Mouse (Mus musculus): Measurements from ENCODE around the gene Kmt2c. TPM values are rescaled to one million over a fixed set of nuclear protein-coding genes. Genes with fewer than 3 reads are reported as not detected.

Gene Kmt2c
- polyA plus RNA-seq (2012; rRNA removed), result 41.7 and 42.6 TPM in 2 replicates

DNA sequence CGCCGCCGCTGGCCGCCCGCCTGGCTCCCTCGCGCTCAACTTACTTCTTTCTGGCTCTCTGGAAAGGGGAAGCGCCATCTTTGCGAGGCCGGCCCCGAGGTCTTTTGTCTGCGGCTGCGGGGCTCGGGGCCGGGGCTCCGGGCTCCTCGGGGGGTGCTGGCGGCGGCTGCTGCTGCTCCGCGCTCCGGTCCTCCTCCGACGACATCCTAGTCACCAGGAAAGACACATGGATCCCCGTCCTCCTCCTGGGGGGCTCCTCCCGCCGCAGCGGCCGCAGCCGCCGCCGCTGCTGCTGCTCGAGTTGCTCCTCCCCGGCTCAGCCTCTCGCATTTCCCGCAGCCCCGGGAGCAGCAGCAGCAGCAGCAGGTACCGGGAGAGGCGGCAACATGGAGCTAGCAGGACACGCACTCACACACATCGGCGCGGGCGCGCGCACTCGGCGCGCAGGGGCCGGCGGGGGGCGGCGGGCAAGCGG lies at the start of gene Kmt2c:
Gene Kmt2c (minus strand): TSS at position 438 of the 475 bp plus-strand sequence.
- Histone ChIP-seq H3K4me3 (ENCODE audit: control insufficient read depth, insufficient read depth, low read length) (peak within 1 kb of the TSS; percentile 94), H3K27ac (ENCODE audit: control insufficient read depth, insufficient read depth, low read length) (peak within 1 kb of the TSS; percentile 88), H3K27me3 (ENCODE audit: control insufficient read depth, insufficient read depth, low read length) (no peaks in the 10 kb centered on the region), H3K36me3 (ENCODE audit: control insufficient read depth, insufficient read depth, low read length) (no peaks in the 10 kb centered on the region), H3K4me1 (replicated peaks; ENCODE audit: control insufficient read depth, insufficient read depth, low read length) (0 out of 2 replicates have a peak, but pooled peaks cover 5% of the 10 kb centered on the region)
- 0 out of 2 replicates have a peak, but pooled peaks have one; percentile 37 for TF ChIP-seq POLR2A (IDR thresholded peaks at IDR 0.05; ENCODE audit: control insufficient read depth, extremely low read depth, insufficient read depth, low read length, poor library complexity)
- TF ChIP-seq CTCF (IDR thresholded peaks at IDR 0.05; ENCODE audit: borderline replicate concordance, control insufficient read depth, extremely low read depth, insufficient read depth, low read length, poor library complexity), result peak; percentile 21; the same call in 1 of the 2 replicates
- DNase-seq, result peak; percentile 68
- WGBS, result 3% methylated on average over 54 of the region's 54 CpGs

DNA sequence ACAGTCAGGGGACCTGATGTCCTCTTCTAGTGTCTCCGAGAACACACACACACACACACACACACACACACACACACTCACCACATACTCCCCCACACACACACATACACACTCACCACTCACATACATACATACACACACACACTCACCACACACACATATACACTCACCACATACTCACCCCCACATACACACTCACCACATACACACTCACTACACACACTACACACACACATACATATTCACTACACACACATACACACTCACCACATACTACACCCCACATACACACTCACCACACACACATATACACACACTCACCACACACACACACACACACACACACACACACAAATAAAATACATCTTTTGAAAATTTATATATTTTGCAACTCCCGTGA lies 48.3 kb upstream of the Kmt2c start:
- no peak for DNase-seq
- H3K4me1 ChIP-seq (replicated peaks; ENCODE audit: control insufficient read depth, insufficient read depth, low read length), result no peaks in the 10 kb centered on the region
- H3K36me3 ChIP-seq (ENCODE audit: control insufficient read depth, insufficient read depth, low read length), result no peaks in the 10 kb centered on the region
- no peak overlapping the region for H3K27ac ChIP-seq (ENCODE audit: control insufficient read depth, insufficient read depth, low read length)
- no peak overlapping the region for H3K4me3 ChIP-seq (ENCODE audit: control insufficient read depth, insufficient read depth, low read length)
- no peaks in the 10 kb centered on the region for H3K27me3 ChIP-seq (ENCODE audit: control insufficient read depth, insufficient read depth, low read length)
- 100% methylated on average over 2 of the region's 2 CpGs for WGBS
- no peak for TF ChIP-seq CTCF (IDR thresholded peaks at IDR 0.05; ENCODE audit: borderline replicate concordance, control insufficient read depth, extremely low read depth, insufficient read depth, low read length, poor library complexity)
- TF ChIP-seq POLR2A (IDR thresholded peaks at IDR 0.05; ENCODE audit: control insufficient read depth, extremely low read depth, insufficient read depth, low read length, poor library complexity), result no peak

DNA sequence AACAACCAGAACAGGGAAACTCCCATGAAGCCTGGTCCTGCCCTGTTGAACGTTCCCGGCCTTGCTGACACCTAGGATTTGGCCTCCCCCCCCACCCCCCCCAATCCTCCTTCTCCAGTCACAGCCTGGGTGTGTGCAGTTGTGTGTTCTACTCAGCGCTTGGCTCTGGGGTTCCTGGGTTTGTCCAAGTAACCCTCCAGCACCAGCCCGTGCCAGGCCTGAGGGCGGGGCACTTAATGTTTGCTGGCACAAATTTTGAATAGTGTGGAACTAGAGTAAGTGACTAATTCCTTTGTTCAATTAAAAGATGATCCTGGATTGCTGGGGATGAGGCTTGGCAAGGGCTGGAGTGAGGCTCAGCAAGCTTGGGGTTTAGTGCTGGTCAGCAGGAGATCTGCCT lies 46.0 kb upstream of the Kmt2c start:
- H3K4me3 ChIP-seq (ENCODE audit: control insufficient read depth, insufficient read depth, low read length), result no peak overlapping the region
- TF ChIP-seq CTCF (IDR thresholded peaks at IDR 0.05; ENCODE audit: borderline replicate concordance, control insufficient read depth, extremely low read depth, insufficient read depth, low read length, poor library complexity) (no peak), POLR2A (IDR thresholded peaks at IDR 0.05; ENCODE audit: control insufficient read depth, extremely low read depth, insufficient read depth, low read length, poor library complexity) (no peak)
- WGBS, result 94% methylated on average over 5 of the region's 5 CpGs
- H3K36me3 ChIP-seq (ENCODE audit: control insufficient read depth, insufficient read depth, low read length), result no peaks in the 10 kb centered on the region
- H3K4me1 ChIP-seq (replicated peaks; ENCODE audit: control insufficient read depth, insufficient read depth, low read length), result no peaks in the 10 kb centered on the region
- H3K27ac ChIP-seq (ENCODE audit: control insufficient read depth, insufficient read depth, low read length), result no peak overlapping the region
- no peak for DNase-seq
- no peaks in the 10 kb centered on the region for H3K27me3 ChIP-seq (ENCODE audit: control insufficient read depth, insufficient read depth, low read length)

DNA sequence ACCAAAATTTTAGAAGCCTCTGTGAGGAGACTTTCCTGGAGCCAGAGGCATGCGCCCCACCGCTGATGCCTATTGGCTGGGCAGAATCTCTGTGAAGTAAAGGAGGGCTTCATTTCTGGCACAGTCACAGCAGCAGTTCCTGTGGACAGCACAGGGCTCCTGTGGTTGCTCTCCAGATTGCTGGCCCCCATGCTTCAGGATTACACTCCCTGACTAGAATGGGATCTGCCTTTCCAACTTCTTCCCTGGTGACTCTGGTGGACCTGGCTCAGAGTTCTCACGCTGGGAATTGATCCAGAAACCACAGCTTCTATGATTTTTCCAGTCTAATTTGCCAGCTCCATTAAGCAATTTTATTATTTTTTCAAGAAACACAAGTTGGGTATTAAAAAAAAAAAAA lies 45.5 kb upstream of the Kmt2c start:
- WGBS, result 93% methylated on average over 3 of the region's 3 CpGs
- Histone ChIP-seq H3K36me3 (ENCODE audit: control insufficient read depth, insufficient read depth, low read length) (no peaks in the 10 kb centered on the region), H3K4me1 (replicated peaks; ENCODE audit: control insufficient read depth, insufficient read depth, low read length) (no peaks in the 10 kb centered on the region), H3K4me3 (ENCODE audit: control insufficient read depth, insufficient read depth, low read length) (no peak overlapping the region), H3K27ac (ENCODE audit: control insufficient read depth, insufficient read depth, low read length) (no peak overlapping the region), H3K27me3 (ENCODE audit: control insufficient read depth, insufficient read depth, low read length) (no peaks in the 10 kb centered on the region)
- DNase-seq, result no peak
- no peak for TF ChIP-seq POLR2A (IDR thresholded peaks at IDR 0.05; ENCODE audit: control insufficient read depth, extremely low read depth, insufficient read depth, low read length, poor library complexity)
- TF ChIP-seq CTCF (IDR thresholded peaks at IDR 0.05; ENCODE audit: borderline replicate concordance, control insufficient read depth, extremely low read depth, insufficient read depth, low read length, poor library complexity), result no peak

DNA sequence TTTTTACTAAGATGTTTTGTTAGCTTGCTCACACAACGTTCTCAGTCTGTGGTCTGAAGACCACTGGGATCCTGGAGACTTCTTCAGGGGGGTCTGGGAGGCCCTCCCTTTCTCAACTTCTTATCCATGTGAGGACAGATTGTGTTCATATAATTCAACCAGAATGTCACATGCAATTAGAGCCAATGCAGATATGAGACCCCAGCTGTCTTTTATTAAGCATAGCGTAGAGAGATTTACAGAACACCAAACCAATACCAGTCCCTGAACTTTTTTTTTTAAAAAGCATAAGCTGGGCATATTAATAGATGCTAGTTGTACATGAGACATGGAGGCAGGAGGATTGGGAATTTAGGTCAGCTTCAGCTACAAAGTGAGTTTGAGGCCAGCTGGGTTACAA lies 43.1 kb upstream of the Kmt2c start:
- no peaks in the 10 kb centered on the region for H3K27me3 ChIP-seq (ENCODE audit: control insufficient read depth, insufficient read depth, low read length)
- H3K36me3 ChIP-seq (ENCODE audit: control insufficient read depth, insufficient read depth, low read length), result no peaks in the 10 kb centered on the region
- H3K4me1 ChIP-seq (replicated peaks; ENCODE audit: control insufficient read depth, insufficient read depth, low read length), result no peaks in the 10 kb centered on the region
- no peak overlapping the region for H3K4me3 ChIP-seq (ENCODE audit: control insufficient read depth, insufficient read depth, low read length)
- 86% methylated on average over 2 of the region's 2 CpGs for WGBS
- TF ChIP-seq POLR2A (IDR thresholded peaks at IDR 0.05; ENCODE audit: control insufficient read depth, extremely low read depth, insufficient read depth, low read length, poor library complexity) (no peak), CTCF (IDR thresholded peaks at IDR 0.05; ENCODE audit: borderline replicate concordance, control insufficient read depth, extremely low read depth, insufficient read depth, low read length, poor library complexity) (no peak)
- H3K27ac ChIP-seq (ENCODE audit: control insufficient read depth, insufficient read depth, low read length), result no peak overlapping the region
- no peak for DNase-seq

DNA sequence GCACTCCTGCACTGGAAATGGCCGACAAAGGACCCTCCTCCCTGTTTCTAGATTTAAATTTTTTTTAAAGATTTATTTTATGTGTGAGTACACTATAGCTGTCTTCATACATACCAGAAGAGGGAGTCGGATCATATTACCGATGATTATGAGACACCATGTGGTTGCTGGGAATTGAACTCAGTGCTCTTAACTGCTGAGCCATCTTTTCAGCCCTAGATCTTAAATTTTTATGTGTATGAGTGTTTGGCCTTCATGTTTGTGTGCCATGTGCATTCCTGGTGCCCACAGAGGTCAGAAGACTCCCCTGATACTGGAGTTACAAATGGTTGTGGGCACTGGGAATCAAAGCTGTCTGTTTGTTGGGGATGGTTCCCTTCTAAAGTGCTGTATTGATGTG lies 42.3 kb upstream of the Kmt2c start:
- no peak for TF ChIP-seq CTCF (IDR thresholded peaks at IDR 0.05; ENCODE audit: borderline replicate concordance, control insufficient read depth, extremely low read depth, insufficient read depth, low read length, poor library complexity)
- no peak for TF ChIP-seq POLR2A (IDR thresholded peaks at IDR 0.05; ENCODE audit: control insufficient read depth, extremely low read depth, insufficient read depth, low read length, poor library complexity)
- Histone ChIP-seq H3K27ac (ENCODE audit: control insufficient read depth, insufficient read depth, low read length) (no peak overlapping the region), H3K4me1 (replicated peaks; ENCODE audit: control insufficient read depth, insufficient read depth, low read length) (no peaks in the 10 kb centered on the region), H3K36me3 (ENCODE audit: control insufficient read depth, insufficient read depth, low read length) (no peaks in the 10 kb centered on the region), H3K27me3 (ENCODE audit: control insufficient read depth, insufficient read depth, low read length) (no peaks in the 10 kb centered on the region), H3K4me3 (ENCODE audit: control insufficient read depth, insufficient read depth, low read length) (no peak overlapping the region)
- 89% methylated on average over 3 of the region's 3 CpGs for WGBS
- no peak for DNase-seq

DNA sequence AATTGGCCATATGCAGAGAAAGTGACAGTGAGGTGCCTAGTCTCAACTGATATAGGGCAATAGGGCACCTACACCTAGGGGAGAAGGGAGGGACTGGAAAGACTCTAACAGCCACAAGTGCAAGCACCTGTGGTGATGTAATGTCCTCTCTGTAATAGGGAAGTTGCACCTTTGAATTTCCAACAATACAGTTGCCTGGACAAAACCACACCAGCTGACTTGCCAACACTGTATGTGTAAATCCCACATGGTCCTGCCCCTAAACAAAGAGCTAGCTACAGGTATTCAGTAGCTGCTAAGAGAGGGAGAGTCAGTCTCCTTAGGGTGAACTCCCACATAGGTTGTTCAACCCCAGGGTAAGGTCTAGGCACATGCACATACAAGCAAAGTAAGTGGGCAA lies 41.8 kb upstream of the Kmt2c start:
- no peaks in the 10 kb centered on the region for H3K36me3 ChIP-seq (ENCODE audit: control insufficient read depth, insufficient read depth, low read length)
- no peak overlapping the region for H3K27ac ChIP-seq (ENCODE audit: control insufficient read depth, insufficient read depth, low read length)
- H3K4me1 ChIP-seq (replicated peaks; ENCODE audit: control insufficient read depth, insufficient read depth, low read length), result no peaks in the 10 kb centered on the region
- no peak for TF ChIP-seq POLR2A (IDR thresholded peaks at IDR 0.05; ENCODE audit: control insufficient read depth, extremely low read depth, insufficient read depth, low read length, poor library complexity)
- no peak for TF ChIP-seq CTCF (IDR thresholded peaks at IDR 0.05; ENCODE audit: borderline replicate concordance, control insufficient read depth, extremely low read depth, insufficient read depth, low read length, poor library complexity)
- no peak for DNase-seq
- no peaks in the 10 kb centered on the region for H3K27me3 ChIP-seq (ENCODE audit: control insufficient read depth, insufficient read depth, low read length)
- H3K4me3 ChIP-seq (ENCODE audit: control insufficient read depth, insufficient read depth, low read length), result no peak overlapping the region
